Mouse (Mus musculus): Measurements from ENCODE around the gene Olfr1293-ps.

GRCm38 (mm10) chr2:111524903-111525302, at the start of gene Olfr1293-ps:
- TF ChIP-seq CTCF (IDR thresholded peaks at IDR 0.05; ENCODE audit: low read depth) (no peak), EP300 (IDR thresholded peaks at IDR 0.05; ENCODE audit: low read depth) (no peak)
